Mouse (Mus musculus) heart, adult 2 months (tissue): ENCODE data around the gene Arl6ip6.

Experiments
- CTCF ChIP-seq: fragments of 200-600 bp; IDR thresholded peaks from 2 replicates; pipeline ENCODE4 v1.8.1; 2022; ENCODE audit warnings: antibody characterized with exemption, mild to moderate bottlenecking, moderate library complexity
- EP300 ChIP-seq: fragments of 200-500 bp; IDR thresholded peaks from 2 replicates; pipeline ENCODE4 v1.6.1; 2011; ENCODE audit warnings: low read depth, low read length, control low read depth; ENCODE audit not compliant: insufficient read depth

- TF ChIP-seq CTCF (no peak), EP300 (no peak)
Observed at GRCm38 (mm10) chr2:53190684-53191511, 628 bp upstream of the Arl6ip6 start, which contains the start of gene Prpf40a.
